Comparison of ENCODE assay signal across 25 mouse cellular contexts in genomic region chr2:117203350-117203749, GRCm38 (mm10). TPM values are rescaled to one million over a fixed set of nuclear protein-coding genes. Genes with fewer than 3 reads are reported as not detected.
DNase-seq lines count a peak whose midpoint lies in the region; ATAC-seq lines count a peak whose summit lies in the region.
"Had no signal": no experiment of that assay in that cellular context is flagged by ENCODE, and none has a peak within 500 bp of the region (broad histone marks: within the 10 kb centered on the region; RNA-seq: fewer than 3 reads in every experiment).

No protein-coding gene starts in this region.

- ATAC-seq in embryonic facial prominence, embryonic 11.5 days (replicated peaks; ENCODE audit: insufficient number of reproducible peaks, low FRiP score, low TSS enrichment, low read depth), result 0 out of 2 replicates have a peak, but pooled peaks have one; percentile 48
- 0 out of 2 replicates have a peak, but pooled peaks have one; percentile 10 for ATAC-seq in lung, embryonic 16.5 days (ENCODE audit: low read depth)
- ATAC-seq in activated CD4-positive, CD25-positive, alpha-beta regulatory T cell, adult 4 months, result no peak
- ATAC-seq: forebrain, embryonic 14.5 days; inflammation-experienced regulatory T-cells, adult 6 months; midbrain, embryonic 15.5 days had no signal

- H3K9me3 ChIP-seq in embryonic facial prominence, embryonic 11.5 days (replicated peaks; ENCODE audit: control insufficient read depth, low read length), result no peaks in the 10 kb centered on the region
- H3K9me3 ChIP-seq in embryonic facial prominence, embryonic 10.5 days, result no peaks in the 10 kb centered on the region
- no peaks in the 10 kb centered on the region for H3K9me3 ChIP-seq in lung, embryonic 16.5 days (ENCODE audit: control insufficient read depth, low read length)
- H3K9me3 ChIP-seq: embryonic facial prominence, embryonic 15.5 days; midbrain, embryonic 15.5 days; neural tube, embryonic 13.5 days; stomach, embryonic 15.5 days had no signal

- no peak overlapping the region for H3K4me3 ChIP-seq in embryonic facial prominence, embryonic 11.5 days (ENCODE audit: low read depth, low read length)
- no peak overlapping the region for H3K4me3 ChIP-seq in embryonic facial prominence, embryonic 10.5 days
- H3K4me3 ChIP-seq in lung, embryonic 16.5 days (ENCODE audit: low read length), result no peak overlapping the region
- H3K4me3 ChIP-seq: embryonic facial prominence, embryonic 15.5 days; midbrain, embryonic 15.5 days; myocyte; neural tube, embryonic 13.5 days; stomach, embryonic 15.5 days had no signal

- no peak overlapping the region for H3K27ac ChIP-seq in embryonic facial prominence, embryonic 11.5 days (replicated peaks; ENCODE audit: low read depth, low read length)
- no peak overlapping the region for H3K27ac ChIP-seq in embryonic facial prominence, embryonic 10.5 days (replicated peaks)
- peak overlapping the region; percentile 26 for H3K27ac ChIP-seq in lung, embryonic 16.5 days (ENCODE audit: low read length)
- H3K27ac ChIP-seq: embryonic facial prominence, embryonic 15.5 days; hindbrain, embryonic 14.5 days; kidney, postnatal 0 days; macrophage; midbrain, embryonic 15.5 days; neural tube, embryonic 13.5 days; stomach, embryonic 15.5 days had no signal

- H3K4me1 ChIP-seq in embryonic facial prominence, embryonic 11.5 days (ENCODE audit: control insufficient read depth, insufficient read depth, low read length), result no peaks in the 10 kb centered on the region
- H3K4me1 ChIP-seq in embryonic facial prominence, embryonic 10.5 days, result peaks cover 13% of the 10 kb centered on the region
- peaks cover 17% of the 10 kb centered on the region for H3K4me1 ChIP-seq in lung, embryonic 16.5 days (replicated peaks; ENCODE audit: control insufficient read depth, insufficient read depth, low read length)
- H3K4me1 ChIP-seq: midbrain, embryonic 15.5 days; stomach, embryonic 15.5 days had no signal

- H3K27me3 ChIP-seq in embryonic facial prominence, embryonic 11.5 days (ENCODE audit: control insufficient read depth, insufficient read depth, low read length), result no peaks in the 10 kb centered on the region
- H3K27me3 ChIP-seq in embryonic facial prominence, embryonic 10.5 days (replicated peaks; ENCODE audit: low read depth, poor library complexity, severe bottlenecking), result no peaks in the 10 kb centered on the region
- H3K27me3 ChIP-seq in lung, embryonic 16.5 days (ENCODE audit: control insufficient read depth, insufficient read depth, low read depth, low read length), result no peaks in the 10 kb centered on the region
- H3K27me3 ChIP-seq: embryonic facial prominence, embryonic 15.5 days; midbrain, embryonic 15.5 days; stomach, embryonic 15.5 days had no signal

- no peak overlapping the region for H3K4me2 ChIP-seq in embryonic facial prominence, embryonic 11.5 days (ENCODE audit: low read depth, low read length)
- H3K4me2 ChIP-seq in lung, embryonic 16.5 days (ENCODE audit: low read depth, low read length), result no peak overlapping the region
- H3K4me2 ChIP-seq: embryonic facial prominence, embryonic 15.5 days; hindbrain, embryonic 14.5 days; midbrain, embryonic 15.5 days; neural tube, embryonic 13.5 days; stomach, embryonic 15.5 days had no signal

- intact Hi-C loops in left cerebral cortex, postnatal 14 days (cut with DNase I), result no loop called here

- WGBS in embryonic facial prominence, embryonic 11.5 days, result 80% methylated on average over 5 of the region's 5 CpGs
- 74% methylated on average over 5 of the region's 5 CpGs for WGBS in embryonic facial prominence, embryonic 10.5 days
- 26% methylated on average over 5 of the region's 5 CpGs for WGBS in lung, embryonic 16.5 days

- no peaks in the 10 kb centered on the region for H3K36me3 ChIP-seq in embryonic facial prominence, embryonic 11.5 days (replicated peaks; ENCODE audit: control insufficient read depth, insufficient read depth, low read depth, low read length)
- H3K36me3 ChIP-seq in embryonic facial prominence, embryonic 10.5 days (replicated peaks), result no peaks in the 10 kb centered on the region
- no peaks in the 10 kb centered on the region for H3K36me3 ChIP-seq in lung, embryonic 16.5 days (ENCODE audit: control insufficient read depth, insufficient read depth, low read length)
- H3K36me3 ChIP-seq: embryonic facial prominence, embryonic 15.5 days; midbrain, embryonic 15.5 days; neural tube, embryonic 13.5 days; stomach, embryonic 15.5 days had no signal

- H3K9ac ChIP-seq in embryonic facial prominence, embryonic 11.5 days (replicated peaks; ENCODE audit: low read length), result no peak overlapping the region
- H3K9ac ChIP-seq in lung, embryonic 16.5 days (ENCODE audit: low read length), result no peak overlapping the region
- H3K9ac ChIP-seq: embryonic facial prominence, embryonic 15.5 days; hindbrain, embryonic 14.5 days; midbrain, embryonic 15.5 days; neural tube, embryonic 13.5 days; stomach, embryonic 15.5 days had no signal

- no peak for DNase-seq in embryonic facial prominence, embryonic 11.5 days (ENCODE audit: low spot score)
- no peak for DNase-seq in embryonic facial prominence, embryonic 10.5 days (ENCODE audit: low spot score)
- DNase-seq in lung, postnatal 36 days, result no peak
- peak; percentile 47 for DNase-seq in left cerebral cortex, postnatal 14 days (ENCODE audit: low spot score in 2 of 2)
- peak; percentile 41 for DNase-seq in right cerebral cortex, postnatal 14 days
- no peak for DNase-seq in cerebellum, postnatal 36 days
- DNase-seq: adrenal gland, postnatal 10 days; cerebellum, adult 9-10 months; embryo, embryonic 11 days; gastrocnemius, postnatal 36 days; heart, postnatal 4 days; kidney, adult 2 months; thymus, postnatal 25 days had no signal

RNA-seq across cellular contexts. Expression of gene Fam98b, which starts 46.2 kb away (rescaled TPM):
- 6.1 and 6.5 TPM in 2 replicates for polyA plus RNA-seq in embryonic facial prominence, embryonic 11.5 days (2014; fragmentation: Nextera tagmentation; extraction: Ambion mirVana)
- 19.8 and 19.9 TPM in 2 replicates for polyA plus RNA-seq in embryonic facial prominence, embryonic 10.5 days (2016; fragmentation: Nextera tagmentation; extraction: Ambion mirVana)
- 7.6 and 8.6 TPM in 2 replicates for polyA plus RNA-seq in lung, embryonic 16.5 days (2015; fragmentation: Nextera tagmentation; extraction: Ambion mirVana)
- total RNA-seq in left cerebral cortex, postnatal 14 days (2021), result 10 to 100 TPM; 46.1 to 46.6 TPM
- 1 to 10 TPM; 7.8 to 9.5 TPM for polyA plus RNA-seq in activated CD4-positive, CD25-positive, alpha-beta regulatory T cell, adult 4 months (2017; shearing (Covaris generic))

Comparison
In these comparisons a context has a peak if more than half of its experiments do, and no peak if none do; other contexts are left out.
1. DNase-seq: peak in left cerebral cortex, postnatal 14 days (2 of 2) and right cerebral cortex, postnatal 14 days (single experiment); none in embryonic facial prominence, embryonic 11.5 days (single experiment), embryonic facial prominence, embryonic 10.5 days (single experiment), lung, postnatal 36 days (single experiment) and cerebellum, postnatal 36 days (0 of 2).